In the genomic region with DNA sequence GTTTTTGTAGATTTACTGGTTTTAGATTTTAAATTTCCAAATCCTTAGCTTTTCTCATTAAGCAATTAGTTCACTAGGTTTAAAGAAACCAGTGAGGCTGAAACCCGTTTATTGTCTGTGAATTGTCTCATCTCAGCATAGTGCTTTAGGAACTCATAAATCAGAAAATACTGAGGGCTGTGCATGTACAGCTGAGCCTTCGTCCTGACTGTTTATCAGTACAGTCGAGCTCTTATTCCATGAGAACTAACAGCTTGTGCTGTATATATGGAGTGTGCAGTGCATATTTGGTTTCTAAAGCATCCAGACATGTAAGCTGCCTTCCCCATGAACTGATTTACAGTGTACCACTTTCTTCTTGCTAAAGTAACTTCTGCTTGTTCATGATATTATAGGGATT, we compare ENCODE assay signal across 24 mouse cellular contexts. TPM values are rescaled to one million over a fixed set of nuclear protein-coding genes. Genes with fewer than 3 reads are reported as not detected.
A peak's percentile ranks its signal among the peaks of the same experiment; 100 is the strongest.
DNase-seq lines count a peak whose midpoint lies in the region; ATAC-seq and TF ChIP-seq lines count a peak whose summit lies in the region.
"Had no signal": no experiment of that assay in that cellular context is flagged by ENCODE, and none has a peak within 500 bp of the region (broad histone marks: within the 10 kb centered on the region; RNA-seq: fewer than 3 reads in every experiment).

No protein-coding gene starts in this region.

- H3K36me3 ChIP-seq in kidney, embryonic 15.5 days: peaks cover 11% of the 10 kb centered on the region
- H3K36me3 ChIP-seq in neural tube, embryonic 13.5 days: peaks cover 52% of the 10 kb centered on the region
- peaks cover 18% of the 10 kb centered on the region for H3K36me3 ChIP-seq in neural tube, embryonic 15.5 days
- H3K36me3 ChIP-seq: G1E had no signal

- DNase-seq in kidney, postnatal 14 days: no peak
- DNase-seq in layer of hippocampus, adult 2 months (ENCODE audit: low spot score in 2 of 2): no peak
- no peak for DNase-seq in layer of hippocampus, adult 11-12 months (ENCODE audit: low spot score)
- DNase-seq: adrenal gland, adult 8-10 months; adrenal gland, postnatal 14 days; adrenal gland, postnatal 36 days; B cell, adult 2 months; cerebellum, adult 11-12 months; cerebellum, adult 2 months; cerebellum, adult 9-10 months; cerebellum, postnatal 10 days; cerebellum, postnatal 25 days had no signal

- H3K27ac ChIP-seq in kidney, embryonic 15.5 days: no peak overlapping the region
- peak overlapping the region; percentile 63 for H3K27ac ChIP-seq in layer of hippocampus, adult 2 months
- H3K27ac ChIP-seq in neural tube, embryonic 13.5 days (replicated peaks): no peak overlapping the region
- H3K27ac ChIP-seq in neural tube, embryonic 15.5 days (replicated peaks): no peak overlapping the region
- H3K27ac ChIP-seq: embryonic facial prominence, embryonic 10.5 days; embryonic facial prominence, embryonic 12.5 days; forebrain, embryonic 13.5 days; forebrain, embryonic 15.5 days had no signal

- TF ChIP-seq CTCF in layer of hippocampus, adult 2 months (conservative IDR thresholded peaks at IDR 0.05): no peak

- 0 out of 2 replicates have a peak, but pooled peaks have one; percentile 18 for ATAC-seq in kidney, embryonic 15.5 days (replicated peaks; ENCODE audit: low FRiP score)
- ATAC-seq in neural tube, embryonic 13.5 days (ENCODE audit: low read depth): peak; percentile 63; the same call in 1 of the 2 replicates
- no peak for ATAC-seq in neural tube, embryonic 15.5 days (ENCODE audit: low FRiP score)
- ATAC-seq: activated CD4-positive, CD25-positive, alpha-beta regulatory T cell, adult 4 months; CD4-positive, CD25-positive, alpha-beta regulatory T cell, adult 4 months; forebrain, embryonic 13.5 days; forebrain, embryonic 15.5 days; Patski had no signal

- H3K4me3 ChIP-seq in kidney, embryonic 15.5 days (replicated peaks): no peak overlapping the region
- H3K4me3 ChIP-seq in layer of hippocampus, adult 2 months: no peak overlapping the region
- H3K4me3 ChIP-seq in neural tube, embryonic 13.5 days: no peak overlapping the region
- H3K4me3 ChIP-seq in neural tube, embryonic 15.5 days (replicated peaks): no peak overlapping the region
- H3K4me3 ChIP-seq: embryonic facial prominence, embryonic 10.5 days; embryonic facial prominence, embryonic 12.5 days; forebrain, embryonic 13.5 days; forebrain, embryonic 15.5 days had no signal

- no peaks in the 10 kb centered on the region for H3K4me1 ChIP-seq in kidney, embryonic 15.5 days
- no peaks in the 10 kb centered on the region; the same call in 1 of the 2 replicates for H3K4me1 ChIP-seq in neural tube, embryonic 13.5 days (replicated peaks)
- no peaks in the 10 kb centered on the region for H3K4me1 ChIP-seq in neural tube, embryonic 15.5 days
- H3K4me1 ChIP-seq: embryonic facial prominence, embryonic 10.5 days; embryonic facial prominence, embryonic 12.5 days; forebrain, embryonic 13.5 days; forebrain, embryonic 15.5 days had no signal

- H3K4me2 ChIP-seq in kidney, embryonic 15.5 days: no peak overlapping the region
- H3K4me2 ChIP-seq in neural tube, embryonic 13.5 days: no peak overlapping the region
- no peak overlapping the region for H3K4me2 ChIP-seq in neural tube, embryonic 15.5 days
- H3K4me2 ChIP-seq: embryonic facial prominence, embryonic 12.5 days; forebrain, embryonic 13.5 days; forebrain, embryonic 15.5 days had no signal

- WGBS in kidney, embryonic 15.5 days: 34% methylated on average over 3 of the region's 3 CpGs
- 20% methylated on average over 3 of the region's 3 CpGs for WGBS in neural tube, embryonic 13.5 days
- 24% methylated on average over 3 of the region's 3 CpGs for WGBS in neural tube, embryonic 15.5 days

- no peaks in the 10 kb centered on the region for H3K27me3 ChIP-seq in kidney, embryonic 15.5 days
- H3K27me3 ChIP-seq in neural tube, embryonic 13.5 days: no peaks in the 10 kb centered on the region
- no peaks in the 10 kb centered on the region for H3K27me3 ChIP-seq in neural tube, embryonic 15.5 days (replicated peaks)
- H3K27me3 ChIP-seq: CH12.LX; embryonic facial prominence, embryonic 12.5 days; forebrain, embryonic 13.5 days; forebrain, embryonic 15.5 days; Patski had no signal

- H3K9ac ChIP-seq in kidney, embryonic 15.5 days: no peak overlapping the region
- H3K9ac ChIP-seq in neural tube, embryonic 13.5 days: no peak overlapping the region
- H3K9ac ChIP-seq in neural tube, embryonic 15.5 days (replicated peaks): no peak overlapping the region
- H3K9ac ChIP-seq: embryonic facial prominence, embryonic 12.5 days; forebrain, embryonic 13.5 days; forebrain, embryonic 15.5 days had no signal

- no peaks in the 10 kb centered on the region for H3K9me3 ChIP-seq in kidney, embryonic 15.5 days (replicated peaks)
- 0 out of 2 replicates have a peak, but pooled peaks cover 5% of the 10 kb centered on the region for H3K9me3 ChIP-seq in neural tube, embryonic 13.5 days
- no peaks in the 10 kb centered on the region for H3K9me3 ChIP-seq in neural tube, embryonic 15.5 days (replicated peaks)
- H3K9me3 ChIP-seq: embryonic facial prominence, embryonic 10.5 days; embryonic facial prominence, embryonic 12.5 days; forebrain, embryonic 13.5 days; forebrain, embryonic 15.5 days; G1E had no signal

RNA-seq across cellular contexts. Expression of gene Fsd1l, which starts 26.8 kb away (rescaled TPM):
- 9.6 and 11.5 TPM in 2 replicates for polyA plus RNA-seq in kidney, embryonic 15.5 days (2015; fragmentation: Nextera tagmentation; extraction: Ambion mirVana)
- total RNA-seq in layer of hippocampus, adult 2 months (2021): 10 to 100 TPM; 29.2 to 32.5 TPM
- polyA plus RNA-seq in neural tube, embryonic 13.5 days (2015; fragmentation: Nextera tagmentation; extraction: Ambion mirVana): 30.4 and 33.8 TPM in 2 replicates
- polyA plus RNA-seq in neural tube, embryonic 15.5 days (2015; fragmentation: Nextera tagmentation; extraction: Ambion mirVana): 23.9 and 34.0 TPM in 2 replicates
- polyA plus RNA-seq: G1E had no signal

RNA-seq across cellular contexts. Expression of gene Fktn, which starts 55.8 kb away (rescaled TPM):
- polyA plus RNA-seq in kidney, embryonic 15.5 days (2015; fragmentation: Nextera tagmentation; extraction: Ambion mirVana): 19.1 and 19.2 TPM in 2 replicates
- total RNA-seq in layer of hippocampus, adult 2 months (2021): 10 to 100 TPM; 29.6 to 31.1 TPM
- 23.1 and 23.6 TPM in 2 replicates for polyA plus RNA-seq in neural tube, embryonic 13.5 days (2015; fragmentation: Nextera tagmentation; extraction: Ambion mirVana)
- polyA plus RNA-seq in neural tube, embryonic 15.5 days (2015; fragmentation: Nextera tagmentation; extraction: Ambion mirVana): 25.8 and 26.9 TPM in 2 replicates
